Mouse (Mus musculus): Measurements from ENCODE around the gene Zdhhc19. TPM values are rescaled to one million over a fixed set of nuclear protein-coding genes. Genes with fewer than 3 reads are reported as not detected.

The Zdhhc19 gene
- polyA plus RNA-seq, 1 experiment from 2014 or later: not detected

DNA sequence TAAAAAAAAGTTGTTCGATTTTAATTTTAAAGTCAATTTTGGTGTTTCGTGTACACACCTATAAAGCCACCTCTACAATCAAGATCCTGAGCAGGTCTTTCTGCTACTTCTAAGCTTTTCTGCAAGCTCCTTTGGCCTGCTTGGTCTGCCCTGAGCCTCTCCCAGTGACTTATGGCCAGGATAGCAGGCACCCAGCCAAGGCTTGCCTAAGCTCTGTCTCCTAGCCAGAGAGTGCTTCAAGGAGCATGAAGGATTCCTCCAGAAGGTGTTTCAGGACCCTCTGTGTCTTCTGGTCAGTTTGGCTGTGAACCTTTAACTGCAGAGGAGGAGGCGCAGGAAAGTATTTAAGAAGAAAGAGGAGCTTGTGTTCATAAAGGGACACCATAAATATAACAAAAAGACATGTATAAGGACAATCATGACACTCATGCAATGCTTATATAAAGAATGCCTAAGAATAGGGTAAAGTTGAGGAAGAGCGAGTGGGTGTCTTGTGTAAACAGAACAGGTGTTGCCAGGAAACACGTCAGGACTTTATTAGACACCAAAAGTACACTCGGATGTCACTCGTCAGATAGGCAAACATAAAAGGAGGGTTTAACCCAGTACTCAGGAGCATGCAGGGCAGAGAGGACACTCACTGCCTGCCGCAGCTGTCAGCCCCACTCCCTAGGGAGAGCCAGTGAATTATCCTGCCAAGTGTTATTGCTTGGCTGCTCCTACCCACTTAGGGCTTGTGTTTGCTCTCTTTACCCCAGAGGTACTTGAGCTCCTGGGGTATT, 27.6 kb downstream of the Zdhhc19 start:
- no peak overlapping the region for H3K4me3 ChIP-seq (ENCODE audit: low read length)
- H3K9me3 ChIP-seq (ENCODE audit: low read length): no peaks in the 10 kb centered on the region
- 0 out of 2 replicates have a peak, but pooled peaks cover 4% of the 10 kb centered on the region for H3K4me1 ChIP-seq (ENCODE audit: insufficient read depth, low read length)
- H3K27me3 ChIP-seq (ENCODE audit: insufficient read depth, low read length): no peaks in the 10 kb centered on the region
- H3K9ac ChIP-seq (replicated peaks; ENCODE audit: low read length): no peak overlapping the region
- 44% methylated on average over 8 of the region's 8 CpGs for WGBS
- H3K4me2 ChIP-seq (replicated peaks; ENCODE audit: low read depth, low read length): no peak overlapping the region
- no peak for ATAC-seq (ENCODE audit: low FRiP score, low TSS enrichment)
- no peak overlapping the region for H3K27ac ChIP-seq (ENCODE audit: low read length)
- no peaks in the 10 kb centered on the region for H3K36me3 ChIP-seq (ENCODE audit: insufficient read depth, low read length)

DNA sequence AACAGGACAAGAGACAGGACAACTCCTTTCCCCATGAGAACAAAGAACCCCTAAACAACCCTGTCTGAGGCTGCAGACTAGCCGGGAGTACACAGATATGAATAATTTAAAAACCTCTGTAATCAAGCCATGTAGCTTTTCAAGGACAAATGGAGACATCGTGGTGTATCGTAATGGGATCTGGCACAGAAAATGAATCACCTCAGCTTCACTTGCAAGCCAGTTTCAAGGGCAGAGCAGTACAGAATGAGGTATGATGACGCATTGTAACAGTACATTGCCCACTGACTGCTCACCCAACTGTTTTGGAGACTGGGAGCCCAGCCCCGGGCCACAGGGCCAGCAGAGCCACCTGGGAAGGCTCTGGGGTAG, 28.2 kb downstream of the Zdhhc19 start:
- H3K9ac ChIP-seq (replicated peaks; ENCODE audit: low read length): no peak overlapping the region
- H3K27me3 ChIP-seq (ENCODE audit: insufficient read depth, low read length): no peaks in the 10 kb centered on the region
- H3K4me2 ChIP-seq (replicated peaks; ENCODE audit: low read depth, low read length): no peak overlapping the region
- ATAC-seq (ENCODE audit: low FRiP score, low TSS enrichment): no peak
- WGBS: 45% methylated on average over 5 of the region's 5 CpGs
- H3K4me1 ChIP-seq (ENCODE audit: insufficient read depth, low read length): 0 out of 2 replicates have a peak, but pooled peaks cover 4% of the 10 kb centered on the region
- H3K4me3 ChIP-seq (ENCODE audit: low read length): no peak overlapping the region
- H3K27ac ChIP-seq (ENCODE audit: low read length): no peak overlapping the region
- H3K9me3 ChIP-seq (ENCODE audit: low read length): no peaks in the 10 kb centered on the region
- H3K36me3 ChIP-seq (ENCODE audit: insufficient read depth, low read length): no peaks in the 10 kb centered on the region

GRCm38 (mm10) chr16:32526906-32527305, 30.8 kb downstream of the Zdhhc19 start:
- Histone ChIP-seq H3K27ac (ENCODE audit: low read length) (no peak overlapping the region), H3K9ac (replicated peaks; ENCODE audit: low read length) (no peak overlapping the region), H3K27me3 (ENCODE audit: insufficient read depth, low read length) (no peaks in the 10 kb centered on the region), H3K36me3 (ENCODE audit: insufficient read depth, low read length) (no peaks in the 10 kb centered on the region), H3K9me3 (ENCODE audit: low read length) (0 out of 2 replicates have a peak, but pooled peaks cover 5% of the 10 kb centered on the region), H3K4me2 (replicated peaks; ENCODE audit: low read depth, low read length) (no peak overlapping the region), H3K4me1 (ENCODE audit: insufficient read depth, low read length) (0 out of 2 replicates have a peak, but pooled peaks cover 4% of the 10 kb centered on the region), H3K4me3 (ENCODE audit: low read length) (no peak overlapping the region)
- 64% methylated on average over 7 of the region's 7 CpGs for WGBS
- ATAC-seq (ENCODE audit: low FRiP score, low TSS enrichment): no peak; the same call in 1 of the 2 replicates

DNA sequence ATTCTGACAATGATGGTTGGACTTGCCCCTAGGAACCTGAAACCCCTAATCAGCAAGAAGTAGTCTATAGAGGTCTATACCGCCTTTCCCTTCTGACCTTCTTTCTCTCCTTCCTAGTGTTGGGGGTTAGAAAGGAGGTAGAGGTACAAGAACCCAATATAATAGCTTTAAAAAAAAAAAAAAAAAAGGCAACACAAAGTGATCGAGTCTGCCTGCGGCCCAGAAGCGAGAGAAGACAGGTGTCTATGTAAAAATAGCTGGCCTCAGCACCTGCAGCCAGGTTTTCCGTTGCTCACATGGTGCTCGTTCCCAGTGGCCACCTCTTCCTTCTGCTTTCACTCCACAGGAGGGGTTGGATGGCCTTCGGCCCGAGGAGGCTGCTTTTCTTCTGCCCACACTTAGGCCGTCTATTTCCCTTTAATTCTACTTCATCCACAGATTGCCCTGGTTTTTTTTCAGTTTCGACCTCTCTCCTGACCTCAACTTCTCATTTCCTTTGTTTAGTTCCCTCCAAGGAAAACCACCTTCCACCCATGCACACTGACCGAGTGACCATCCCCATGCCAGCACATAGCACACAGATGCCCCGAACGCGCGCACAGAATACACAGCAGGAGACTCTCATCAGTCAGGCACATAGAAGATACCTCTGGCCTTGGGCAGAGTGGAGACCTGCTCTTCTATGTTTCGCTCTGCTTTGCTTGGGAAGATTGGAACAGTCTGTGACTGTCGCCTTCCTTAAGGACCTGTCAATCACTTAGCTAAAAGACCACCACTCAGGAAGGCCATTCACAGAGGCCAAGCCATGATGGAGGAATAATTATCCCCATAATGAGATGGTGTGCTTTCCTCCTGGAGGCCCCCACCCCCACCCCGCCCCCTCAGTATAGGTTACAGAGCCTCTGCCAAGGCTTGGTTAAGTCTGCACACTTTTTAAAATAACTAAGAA, 37.1 kb downstream of the Zdhhc19 start:
- Histone ChIP-seq H3K9me3 (ENCODE audit: low read length) (0 out of 2 replicates have a peak, but pooled peaks cover 5% of the 10 kb centered on the region), H3K4me1 (ENCODE audit: insufficient read depth, low read length) (peaks cover 16% of the 10 kb centered on the region), H3K36me3 (ENCODE audit: insufficient read depth, low read length) (no peaks in the 10 kb centered on the region), H3K4me2 (replicated peaks; ENCODE audit: low read depth, low read length) (no peak overlapping the region), H3K4me3 (ENCODE audit: low read length) (no peak overlapping the region), H3K9ac (replicated peaks; ENCODE audit: low read length) (no peak overlapping the region), H3K27ac (ENCODE audit: low read length) (no peak overlapping the region), H3K27me3 (ENCODE audit: insufficient read depth, low read length) (no peaks in the 10 kb centered on the region)
- whole genome bisulfite sequencing: 75% methylated on average over 18 of the region's 18 CpGs
- no peak for ATAC-seq (ENCODE audit: low FRiP score, low TSS enrichment)

- WGBS: 29% methylated on average over 5 of the region's 5 CpGs
- Histone ChIP-seq H3K9me3 (ENCODE audit: low read length) (0 out of 2 replicates have a peak, but pooled peaks cover 5% of the 10 kb centered on the region), H3K4me3 (ENCODE audit: low read length) (no peak overlapping the region), H3K36me3 (ENCODE audit: insufficient read depth, low read length) (no peaks in the 10 kb centered on the region), H3K27me3 (ENCODE audit: insufficient read depth, low read length) (no peaks in the 10 kb centered on the region), H3K9ac (replicated peaks; ENCODE audit: low read length) (no peak overlapping the region), H3K27ac (ENCODE audit: low read length) (no peak overlapping the region), H3K4me2 (replicated peaks; ENCODE audit: low read depth, low read length) (no peak overlapping the region), H3K4me1 (ENCODE audit: insufficient read depth, low read length) (peaks cover 16% of the 10 kb centered on the region)
- ATAC-seq (ENCODE audit: low FRiP score, low TSS enrichment): no peak
Observed at GRCm38 (mm10) chr16:32535157-32535751, 39.2 kb downstream of the Zdhhc19 start.

- WGBS: 39% methylated on average over 5 of the region's 5 CpGs
- no peaks in the 10 kb centered on the region for H3K36me3 ChIP-seq (ENCODE audit: insufficient read depth, low read length)
- H3K4me1 ChIP-seq (ENCODE audit: insufficient read depth, low read length): peaks cover 16% of the 10 kb centered on the region
- H3K4me3 ChIP-seq (ENCODE audit: low read length): no peak overlapping the region
- ATAC-seq (ENCODE audit: low FRiP score, low TSS enrichment): 0 out of 2 replicates have a peak, but pooled peaks have one; percentile 33
- H3K27me3 ChIP-seq (ENCODE audit: insufficient read depth, low read length): no peaks in the 10 kb centered on the region
- no peak overlapping the region for H3K9ac ChIP-seq (replicated peaks; ENCODE audit: low read length)
- H3K27ac ChIP-seq (ENCODE audit: low read length): peak overlapping the region; percentile 49; the same call in 1 of the 2 replicates
- H3K9me3 ChIP-seq (ENCODE audit: low read length): no peaks in the 10 kb centered on the region
- H3K4me2 ChIP-seq (replicated peaks; ENCODE audit: low read depth, low read length): no peak overlapping the region
Observed at GRCm38 (mm10) chr16:32537867-32538660, 42.0 kb downstream of the Zdhhc19 start.

GRCm38 (mm10) chr16:32538761-32539255, 42.7 kb downstream of the Zdhhc19 start:
- Histone ChIP-seq H3K36me3 (ENCODE audit: insufficient read depth, low read length) (no peaks in the 10 kb centered on the region), H3K4me1 (ENCODE audit: insufficient read depth, low read length) (peaks cover 16% of the 10 kb centered on the region), H3K4me3 (ENCODE audit: low read length) (no peak overlapping the region), H3K9me3 (ENCODE audit: low read length) (no peaks in the 10 kb centered on the region), H3K9ac (replicated peaks; ENCODE audit: low read length) (no peak overlapping the region), H3K27ac (ENCODE audit: low read length) (no peak overlapping the region), H3K4me2 (replicated peaks; ENCODE audit: low read depth, low read length) (no peak overlapping the region), H3K27me3 (ENCODE audit: insufficient read depth, low read length) (no peaks in the 10 kb centered on the region)
- no peak for ATAC-seq (ENCODE audit: low FRiP score, low TSS enrichment)
- 40% methylated on average over 3 of the region's 3 CpGs for WGBS

GRCm38 (mm10) chr16:32541338-32542179, 45.5 kb downstream of the Zdhhc19 start:
- H3K27me3 ChIP-seq (ENCODE audit: insufficient read depth, low read length): no peaks in the 10 kb centered on the region
- 86% methylated on average over 6 of the region's 6 CpGs for WGBS
- ATAC-seq (ENCODE audit: low FRiP score, low TSS enrichment): no peak

More at GRCm38 (mm10) chr16:32541338-32542179, 45.5 kb downstream of the Zdhhc19 start:
- no peaks in the 10 kb centered on the region for H3K36me3 ChIP-seq (ENCODE audit: insufficient read depth, low read length)
- no peak overlapping the region for H3K9ac ChIP-seq (replicated peaks; ENCODE audit: low read length)
- no peaks in the 10 kb centered on the region; the same call in 1 of the 2 replicates for H3K4me1 ChIP-seq (ENCODE audit: insufficient read depth, low read length)
- H3K9me3 ChIP-seq (ENCODE audit: low read length): no peaks in the 10 kb centered on the region
- H3K4me2 ChIP-seq (replicated peaks; ENCODE audit: low read depth, low read length): no peak overlapping the region
- H3K27ac ChIP-seq (ENCODE audit: low read length): no peak overlapping the region
- H3K4me3 ChIP-seq (ENCODE audit: low read length): no peak overlapping the region
